Mouse (Mus musculus) monocyte, adult 59 days (primary cell): Measurements from ENCODE around the gene Plekhn1. TPM values are rescaled to one million over a fixed set of nuclear protein-coding genes. Genes with fewer than 3 reads are reported as not detected.

ENCODE experiments used
- total RNA-seq, 2 experiments: library from RNA; stranded (reverse); gene quantifications; one replicate each; pipeline ENCODE4 v1.2.4; 2023

Plekhn1 gene
- total RNA-seq, result 10 to 100 TPM; 24.3 to 25.0 TPM

GRCm38 (mm10) chr4:156234701-156235213 lies at the start of gene Plekhn1:
Gene Plekhn1, minus strand, starts transcription at chr4:156234857.

DNA sequence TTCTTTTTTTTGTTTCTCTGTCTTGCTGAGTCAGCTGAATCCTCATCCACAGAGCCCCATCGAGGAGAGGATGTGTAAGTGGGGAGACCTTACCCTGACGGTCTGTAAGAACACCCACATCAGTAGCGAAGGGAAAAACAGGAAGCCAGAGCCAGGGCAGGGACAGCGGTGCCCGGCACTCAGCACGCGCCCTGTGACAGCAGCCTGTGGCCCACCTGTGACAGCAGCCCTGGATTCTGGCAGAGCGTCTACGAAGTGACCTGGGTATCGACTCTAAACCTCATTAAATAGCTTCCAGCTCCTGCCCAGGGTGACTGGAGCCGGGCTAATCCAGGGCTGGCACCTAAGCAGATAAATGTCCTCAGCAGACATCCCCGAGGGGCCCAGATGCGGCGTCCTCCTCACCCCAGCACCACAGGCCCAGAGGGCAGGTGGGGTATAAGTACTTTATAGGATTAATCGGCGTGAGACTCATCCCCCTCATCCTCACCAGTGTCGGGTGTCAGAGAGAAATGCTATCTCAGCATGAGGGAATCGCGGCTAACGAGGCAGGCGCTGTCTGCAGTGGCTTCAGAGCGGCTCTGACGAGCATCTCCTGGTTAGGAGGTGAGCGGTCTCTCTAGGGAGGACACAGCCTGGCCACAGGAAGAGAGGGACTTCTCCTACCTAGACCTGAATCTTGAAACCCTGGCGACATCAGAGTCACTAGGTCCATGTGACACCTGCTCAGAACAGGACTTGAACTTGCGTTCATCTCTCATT lies 20.6 kb upstream of the Plekhn1 start, which contains the start of gene Samd11:
Gene Samd11, minus strand, starts transcription at position 580 of the 762 bp plus-strand sequence.

DNA sequence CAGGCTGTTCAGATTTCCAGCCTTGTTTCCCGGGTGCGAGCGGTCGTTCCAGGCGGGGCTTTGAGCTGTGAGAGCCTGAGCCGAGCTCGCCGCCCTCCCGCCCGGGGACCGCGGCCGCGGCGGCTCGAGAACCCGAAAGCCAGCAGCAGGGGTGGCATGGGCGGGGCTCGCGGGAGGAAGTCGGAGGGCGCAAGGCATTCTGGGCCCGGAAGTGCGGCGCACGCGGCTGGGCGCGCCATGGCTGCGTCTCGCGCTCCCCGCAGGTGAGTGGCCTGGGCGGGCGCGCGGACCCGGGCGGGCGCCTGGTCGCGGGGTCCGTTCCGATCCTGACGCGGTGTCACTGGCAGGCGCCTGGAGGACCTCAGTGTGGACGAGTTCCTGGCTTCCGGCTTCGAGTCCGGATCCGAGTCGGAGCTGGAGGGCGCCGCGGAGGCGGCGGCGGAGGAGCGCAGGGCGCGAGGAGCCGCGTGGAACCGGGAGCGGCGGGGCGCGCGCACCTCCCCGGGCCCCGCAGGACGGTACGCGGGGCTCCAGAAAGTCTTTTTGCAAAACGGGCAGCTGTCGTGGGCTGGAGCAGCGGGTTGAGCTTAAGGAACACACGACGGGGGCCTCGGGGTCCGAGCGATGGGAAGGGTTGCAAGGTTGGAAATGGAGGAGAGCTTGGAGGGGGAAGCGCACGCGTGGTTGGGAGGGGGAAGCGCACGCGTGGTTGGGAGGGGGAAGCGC lies 1.3 kb upstream of the Plekhn1 start, which contains the start of gene Noc2l:
Gene Noc2l, plus strand, starts transcription at position 203 of the 726 bp plus-strand sequence.

DNA sequence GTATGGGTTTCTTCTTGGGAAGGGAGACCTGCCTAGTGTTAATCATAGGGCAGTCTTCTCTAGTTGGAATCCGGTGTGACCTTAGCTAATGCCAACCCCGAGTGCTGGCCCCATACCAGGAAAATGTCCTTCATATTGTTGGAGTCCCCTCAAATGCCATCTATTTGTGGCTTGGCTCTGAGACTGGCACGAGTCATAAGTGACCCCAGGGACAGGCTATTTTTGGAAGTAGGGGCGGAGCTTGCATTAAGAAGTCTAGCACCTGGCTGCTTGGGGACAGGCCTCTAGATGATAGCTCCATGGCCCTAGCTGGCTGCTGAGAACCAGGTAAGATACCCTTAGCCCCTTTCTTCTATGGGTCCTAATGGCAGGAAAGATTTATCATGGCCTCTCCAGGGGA lies 19.0 kb downstream of the Plekhn1 start, which contains the start of gene Perm1:
Gene Perm1, plus strand, starts transcription at position 220 of the 400 bp plus-strand sequence.

GRCm38 (mm10) chr4:156203001-156203412 lies 31.6 kb downstream of the Plekhn1 start, which contains the start of gene AW011738:
Gene AW011738, plus strand, starts transcription at chr4:156203304.

GRCm38 (mm10) chr4:156200623-156201475 lies 33.8 kb downstream of the Plekhn1 start, which contains the start of gene Isg15:
Gene Isg15, minus strand, starts transcription at chr4:156200818.

GRCm38 (mm10) chr4:156197131-156197828 lies 37.4 kb downstream of the Plekhn1 start, which contains the start of gene Agrn:
Gene Agrn, minus strand, starts transcription at chr4:156197488.

Other genes starting within 250 kb of the Plekhn1 start
- 1 to 10 TPM; 1.7 to 2.4 TPM for gene B3galt6, start 242.2 kb downstream of the Plekhn1 start, total RNA-seq
- 100 to 1,000 TPM; 142 to 157 TPM for gene Sdf4, start 242.0 kb downstream of the Plekhn1 start, total RNA-seq
- 1 to 10 TPM; 1.5 to 2.2 TPM for gene Tnfrsf4, start 221.0 kb downstream of the Plekhn1 start, total RNA-seq
- 1 to 10 TPM; 2.7 to 3.6 TPM for gene Tnfrsf18, start 208.7 kb downstream of the Plekhn1 start, total RNA-seq
- gene Ttll10, start 175.4 kb downstream of the Plekhn1 start, total RNA-seq, result not detected
- gene 9430015G10Rik, start 124.9 kb downstream of the Plekhn1 start, total RNA-seq, result 10 to 100 TPM; 14.0 to 16.8 TPM
- under 1 TPM; 0.33 to 0.55 TPM for gene Rnf223, start 104.3 kb downstream of the Plekhn1 start, total RNA-seq
- 10 to 100 TPM; 15.8 TPM for gene Agrn, start 37.4 kb downstream of the Plekhn1 start, total RNA-seq
- gene Isg15, start 34.0 kb downstream of the Plekhn1 start, total RNA-seq, result 10 to 100 TPM; 13.2 to 17.7 TPM
- gene AW011738, start 31.6 kb downstream of the Plekhn1 start, total RNA-seq, result 10 to 100 TPM; 13.4 to 17.9 TPM
- under 1 TPM; 0.18 to 0.47 TPM for gene Perm1, start 19.0 kb downstream of the Plekhn1 start, total RNA-seq
- gene Noc2l, start 1.2 kb upstream of the Plekhn1 start, total RNA-seq, result 10 to 100 TPM; 58.4 to 59.9 TPM
- gene Samd11, start 20.8 kb upstream of the Plekhn1 start, total RNA-seq, result 1 to 10 TPM; 1.5 to 1.6 TPM
- not detected for gene Vmn2r-ps159, start 96.2 kb upstream of the Plekhn1 start, total RNA-seq